Mouse (Mus musculus) MEL (cell line): ENCODE measurements around the gene Lsm2. TPM values are rescaled to one million over a fixed set of nuclear protein-coding genes. Genes with fewer than 3 reads are reported as not detected.
"Not testable (repeated sequence)": the region's sequence is repeated elsewhere in the genome, so short reads cannot be mapped to it uniquely, and the experiment has no call there.

Experiments used
- DNase-seq: peaks from one replicate; pipeline ENCODE4 v3.0.0; 2011; ENCODE audit warnings: low read depth, low spot score
- H3K27ac ChIP-seq: 2 replicates; pipeline ENCODE4 v1.5.1; 2012; ENCODE audit warnings: low read depth, mild to moderate bottlenecking, control low read depth, low read length, moderate library complexity; ENCODE audit not compliant: control insufficient read depth
- H3K27me3 ChIP-seq, 2 experiments: fragments of 150-350 bp in 1 of 2; sonication (generic) in 1 of 2; 2 replicates each; pipeline ENCODE4 v1.6.1; 2012; ENCODE audit warnings: low read length in 2 of 2, mild to moderate bottlenecking in 2 of 2, improper control_type of control experiment in 1 of 2, moderate library complexity in 1 of 2; ENCODE audit not compliant: insufficient read depth in 2 of 2, control insufficient read depth in 1 of 2
- H3K36me3 ChIP-seq, 2 experiments: 2 replicates each; pipeline ENCODE4 v1.6.1; 2012 to 2014; ENCODE audit warnings: low read length in 2 of 2, improper control_type of control experiment in 1 of 2, inconsistent platforms in 1 of 2, mild to moderate bottlenecking in 1 of 2; ENCODE audit not compliant: insufficient read depth in 2 of 2, control insufficient read depth in 1 of 2
- H3K4me1 ChIP-seq, 2 experiments: fragments of 150-350 bp in 1 of 2; sonication (generic) in 1 of 2; 2 replicates each; pipeline ENCODE4 v1.6.1; 2012; ENCODE audit warnings: low read length in 2 of 2, improper control_type of control experiment in 1 of 2, mild to moderate bottlenecking in 1 of 2; ENCODE audit not compliant: insufficient read depth in 2 of 2, control insufficient read depth in 1 of 2
- H3K4me3 ChIP-seq, 2 experiments: fragments of 150-350 bp in 1 of 2; sonication (generic) in 1 of 2; 2 replicates each; pipeline ENCODE4 v1.5.1; 2012; ENCODE audit warnings: low read depth in 2 of 2, low read length in 2 of 2, mild to moderate bottlenecking in 2 of 2, moderate library complexity in 2 of 2, control low read depth in 1 of 2, improper control_type of control experiment in 1 of 2; ENCODE audit not compliant: control insufficient read depth in 1 of 2, insufficient read depth in 1 of 2
- H3K79me2 ChIP-seq: 2 replicates; pipeline ENCODE4 v1.6.1; 2012; ENCODE audit warnings: mild to moderate bottlenecking, low read length, moderate library complexity; ENCODE audit not compliant: control insufficient read depth, poor library complexity, insufficient read depth
- H3K9ac ChIP-seq: 2 replicates; pipeline ENCODE4 v1.6.1; 2012; ENCODE audit warnings: low read depth, mild to moderate bottlenecking, control low read depth, low read length, moderate library complexity; ENCODE audit not compliant: control insufficient read depth, poor library complexity, severe bottlenecking
- H3K9me3 ChIP-seq: fragments of 150-350 bp; sonication (generic); replicated peaks from 2 replicates; pipeline ENCODE4 v1.6.1; 2012; ENCODE audit warnings: mild to moderate bottlenecking, low read length, improper control_type of control experiment, moderate library complexity; ENCODE audit not compliant: insufficient read depth
- ETS1 ChIP-seq: IDR thresholded peaks from 2 replicates; pipeline ENCODE4 v1.6.1; 2012; ENCODE audit warnings: low read depth, mild to moderate bottlenecking, inconsistent platforms, low read length, improper control_type of control experiment, moderate library complexity
- KAT2A ChIP-seq: conservative IDR thresholded peaks from 2 replicates; pipeline ENCODE4 v1.6.1; 2012; ENCODE audit warnings: low read depth, low read length, improper control_type of control experiment, inconsistent platforms
- MAFK ChIP-seq: IDR thresholded peaks from 2 replicates; pipeline ENCODE4 v1.6.1; 2011; ENCODE audit warnings: low read depth, mild to moderate bottlenecking, low read length, improper control_type of control experiment, borderline replicate concordance
- MAX ChIP-seq: IDR thresholded peaks from 2 replicates; pipeline ENCODE4 v1.6.1; 2011; ENCODE audit warnings: low read length, improper control_type of control experiment
- MAZ ChIP-seq: IDR thresholded peaks from 2 replicates; pipeline ENCODE4 v1.6.1; 2012; ENCODE audit warnings: low read depth, mild to moderate bottlenecking, inconsistent platforms, low read length, improper control_type of control experiment
- MXI1 ChIP-seq: IDR thresholded peaks from 2 replicates; pipeline ENCODE4 v1.6.1; 2011; ENCODE audit warnings: mild to moderate bottlenecking, low read depth, low read length, improper control_type of control experiment
- MYC ChIP-seq: IDR thresholded peaks from 2 replicates; pipeline ENCODE4 v1.6.1; 2011; ENCODE audit warnings: low read depth, mild to moderate bottlenecking, low read length, improper control_type of control experiment, moderate library complexity
- NELFE ChIP-seq: IDR thresholded peaks from 2 replicates; pipeline ENCODE4 v1.6.1; 2011; ENCODE audit warnings: low read depth, low read length, improper control_type of control experiment
- NRF1 ChIP-seq: IDR thresholded peaks from 2 replicates; pipeline ENCODE4 v1.6.1; 2014; ENCODE audit warnings: low read depth, mild to moderate bottlenecking, inconsistent platforms, low read length, improper control_type of control experiment, moderate library complexity; ENCODE audit not compliant: poor library complexity, insufficient read depth, severe bottlenecking
- POLR2A ChIP-seq, 2 experiments: IDR thresholded peaks; 2 replicates each; pipeline ENCODE4 v1.6.1; 2011 to 2012; ENCODE audit warnings: low read length in 2 of 2, mild to moderate bottlenecking in 2 of 2, control low read depth in 1 of 2, improper control_type of control experiment in 1 of 2, low read depth in 1 of 2, moderate library complexity in 1 of 2; ENCODE audit not compliant: control insufficient read depth in 1 of 2, insufficient read depth in 1 of 2, poor library complexity in 1 of 2
- POLR2AphosphoS5 ChIP-seq: IDR thresholded peaks from 2 replicates; pipeline ENCODE4 v1.6.1; 2012; ENCODE audit warnings: low read depth, borderline replicate concordance, mild to moderate bottlenecking, inconsistent platforms, low read length, moderate library complexity, mixed read lengths
- RAD21 ChIP-seq: IDR thresholded peaks from 2 replicates; pipeline ENCODE4 v1.6.1; 2011; ENCODE audit warnings: mild to moderate bottlenecking, low read depth, low read length, improper control_type of control experiment
- RCOR1 ChIP-seq: IDR thresholded peaks from 2 replicates; pipeline ENCODE4 v1.6.1; 2012; ENCODE audit warnings: low read depth, mild to moderate bottlenecking, inconsistent platforms, low read length, improper control_type of control experiment
- SIN3A ChIP-seq: IDR thresholded peaks from 2 replicates; pipeline ENCODE4 v1.6.1; 2012; ENCODE audit warnings: low read length, improper control_type of control experiment, inconsistent platforms
- SMC3 ChIP-seq: IDR thresholded peaks from 2 replicates; pipeline ENCODE4 v1.6.1; 2011; ENCODE audit warnings: low read depth, low read length, improper control_type of control experiment
- TBP ChIP-seq: IDR thresholded peaks from 2 replicates; pipeline ENCODE4 v1.8.0; 2011; ENCODE audit warnings: low read depth, low read length, improper control_type of control experiment
- USF1 ChIP-seq: IDR thresholded peaks from 2 replicates; pipeline ENCODE4 v1.6.1; 2014; ENCODE audit warnings: low read depth, mild to moderate bottlenecking, inconsistent platforms, low read length, improper control_type of control experiment, moderate library complexity
- USF2 ChIP-seq, 2 experiments: IDR thresholded peaks; 2 replicates each; pipeline ENCODE4 v1.6.1; 2011 to 2012; ENCODE audit warnings: improper control_type of control experiment in 2 of 2, low read length in 2 of 2, borderline replicate concordance in 1 of 2, inconsistent platforms in 1 of 2, low read depth in 1 of 2, mild to moderate bottlenecking in 1 of 2; ENCODE audit not compliant: insufficient read depth in 1 of 2
- polyA plus RNA-seq, 2 experiments: library from polyadenylated mRNA; stranded (reverse) in 1 of 2; unstranded in 1 of 2; fragments of >175 nt in 1 of 2; fragments of >200 nt in 1 of 2; gene quantifications; 2 replicates each; pipeline versions ENCODE4 v1.2.1 to v1.2.4; 2012; ENCODE audit warnings: low replicate concordance in 2 of 2, low read depth in 1 of 2; ENCODE audit not compliant: insufficient read length in 2 of 2, insufficient read depth in 1 of 2, missing spikeins in 1 of 2
- total RNA-seq: library from RNA; depleted of rRNA; stranded (reverse); fragments of 300-350 nt; gene quantifications from 2 replicates; pipeline ENCODE4 v1.2.3, GENCODE M21; 2012

The Lsm2 gene
- total and polyA plus RNA-seq, 3 experiments = 57.9 to 180 TPM; not detected in 1

DNA sequence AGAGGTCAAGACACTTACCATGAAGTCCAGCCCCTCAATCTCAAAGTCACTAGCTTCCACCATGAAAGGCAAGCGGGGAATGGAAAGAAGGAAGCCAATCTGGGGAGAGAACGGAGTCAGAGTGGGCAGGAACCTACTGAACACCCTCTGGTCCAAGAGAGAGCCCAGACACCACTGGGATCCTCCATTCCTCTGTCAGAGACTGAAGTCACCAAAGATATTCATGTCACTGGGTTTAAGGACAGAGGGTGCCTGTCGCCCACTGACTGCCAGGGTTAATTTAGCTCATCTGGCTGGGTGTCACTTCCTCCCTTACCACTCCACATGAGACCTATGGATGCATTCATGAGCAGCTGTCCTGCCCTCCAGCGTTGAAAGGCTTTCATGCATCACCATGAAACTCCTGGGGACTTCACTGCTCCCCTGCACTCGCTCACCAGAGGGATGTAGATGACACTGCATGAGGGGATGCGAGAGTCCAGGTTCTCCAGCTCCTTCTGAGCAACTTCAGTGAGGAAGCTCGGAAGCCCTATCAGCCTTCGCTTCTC is 50.7 kb downstream of the Lsm2 start:
- no peaks in the 10 kb centered on the region for H3K27me3 ChIP-seq
- H3K4me1 ChIP-seq = peaks cover 3 to 12% of the 10 kb centered on the region in 2 experiments; a peak in 2 of 4 replicates
- no peak overlapping the region for H3K9ac ChIP-seq
- H3K4me3 ChIP-seq = no peak overlapping the region
- peaks cover 0 to 8% of the 10 kb centered on the region in 2 experiments; a peak in 2 of 4 replicates for H3K36me3 ChIP-seq
- no peak for DNase-seq
- H3K79me2 ChIP-seq = peaks cover 2% of the 10 kb centered on the region
- no peaks in the 10 kb centered on the region for H3K9me3 ChIP-seq
- TF ChIP-seq MAFK (no peak), SIN3A (no peak), MAX (no peak), MXI1 (no peak), POLR2A (IDR thresholded peaks at IDR 0.05; ENCODE audit: control insufficient read depth in 1 of 2, insufficient read depth in 1 of 2, low read depth in 1 of 2, low read length in 2 of 2, poor library complexity in 1 of 2) (no peak), USF1 (no peak), MAZ (no peak), SMC3 (no peak), USF2 (IDR thresholded peaks at IDR 0.05; ENCODE audit: borderline replicate concordance in 1 of 2, insufficient read depth in 1 of 2, low read depth in 1 of 2, low read length in 2 of 2) (no peak), NELFE (no peak), TBP (no peak), POLR2AphosphoS5 (no peak), ETS1 (no peak), MYC (no peak), NRF1 (no peak), RAD21 (no peak), RCOR1 (no peak), KAT2A (no peak)
- H3K27ac ChIP-seq = no peak overlapping the region

- H3K9ac ChIP-seq, H3K36me3 ChIP-seq, H3K79me2 ChIP-seq, H3K4me1 ChIP-seq, H3K27ac ChIP-seq, H3K4me3 ChIP-seq, DNase-seq, H3K9me3 ChIP-seq, H3K27me3 ChIP-seq: not testable (repeated sequence)
Measured at GRCm38 (mm10) chr17:35033703-35034102, 52.0 kb downstream of the Lsm2 start.
